Mouse (Mus musculus): ENCODE results near the gene Rcn2. TPM values are rescaled to one million over a fixed set of nuclear protein-coding genes. Genes with fewer than 3 reads are reported as not detected.

Gene Rcn2
- polyA plus RNA-seq, 1 experiment = 0.66 TPM

- TF ChIP-seq TAL1 (IDR thresholded peaks at IDR 0.05; ENCODE audit: low read length) (no peak), GATA1 (IDR thresholded peaks at IDR 0.05; ENCODE audit: low read length) (no peak)
- no peaks in the 10 kb centered on the region for H3K36me3 ChIP-seq (ENCODE audit: control insufficient read depth)
- no peaks in the 10 kb centered on the region for H3K4me1 ChIP-seq (ENCODE audit: control insufficient read depth)
- H3K4me3 ChIP-seq (replicated peaks) = no peak overlapping the region
- no peaks in the 10 kb centered on the region for H3K9me3 ChIP-seq (ENCODE audit: control insufficient read depth, low read length)
- H3K27me3 ChIP-seq (ENCODE audit: control insufficient read depth) = no peaks in the 10 kb centered on the region
Observed at GRCm38 (mm10) chr9:56086524-56086923, 44.9 kb downstream of the Rcn2 start.

GRCm38 (mm10) chr9:56089778-56090520 is 48.3 kb downstream of the Rcn2 start, which contains the start of gene Pstpip1:
Pstpip1 (plus strand) TSS chr9:56089962.
- no peak for TF ChIP-seq TAL1 (IDR thresholded peaks at IDR 0.05; ENCODE audit: low read length)
- TF ChIP-seq GATA1 (IDR thresholded peaks at IDR 0.05; ENCODE audit: low read length) = no peak
- Histone ChIP-seq H3K4me3 (replicated peaks) (no peak within 1 kb of the TSS), H3K36me3 (ENCODE audit: control insufficient read depth) (no peaks in the 10 kb centered on the region), H3K27me3 (ENCODE audit: control insufficient read depth) (no peaks in the 10 kb centered on the region), H3K4me1 (ENCODE audit: control insufficient read depth) (no peaks in the 10 kb centered on the region), H3K9me3 (ENCODE audit: control insufficient read depth, low read length) (no peaks in the 10 kb centered on the region)

- Histone ChIP-seq H3K4me3 (replicated peaks) (no peak overlapping the region), H3K36me3 (ENCODE audit: control insufficient read depth) (no peaks in the 10 kb centered on the region), H3K27me3 (ENCODE audit: control insufficient read depth) (no peaks in the 10 kb centered on the region), H3K4me1 (ENCODE audit: control insufficient read depth) (no peaks in the 10 kb centered on the region), H3K9me3 (ENCODE audit: control insufficient read depth, low read length) (no peaks in the 10 kb centered on the region)
- TF ChIP-seq TAL1 (IDR thresholded peaks at IDR 0.05; ENCODE audit: low read length) = no peak
- no peak for TF ChIP-seq GATA1 (IDR thresholded peaks at IDR 0.05; ENCODE audit: low read length)
Observed at GRCm38 (mm10) chr9:56090546-56091225, 49.0 kb downstream of the Rcn2 start.

GRCm38 (mm10) chr9:56092102-56092501 is 50.5 kb downstream of the Rcn2 start:
- Histone ChIP-seq H3K4me1 (ENCODE audit: control insufficient read depth) (no peaks in the 10 kb centered on the region), H3K27me3 (ENCODE audit: control insufficient read depth) (no peaks in the 10 kb centered on the region), H3K36me3 (ENCODE audit: control insufficient read depth) (no peaks in the 10 kb centered on the region), H3K9me3 (ENCODE audit: control insufficient read depth, low read length) (no peaks in the 10 kb centered on the region), H3K4me3 (replicated peaks) (no peak overlapping the region)
- TF ChIP-seq TAL1 (IDR thresholded peaks at IDR 0.05; ENCODE audit: low read length) = no peak
- TF ChIP-seq GATA1 (IDR thresholded peaks at IDR 0.05; ENCODE audit: low read length) = no peak

GRCm38 (mm10) chr9:56097584-56098298 is 56.1 kb downstream of the Rcn2 start:
- H3K4me3 ChIP-seq (replicated peaks) = no peak overlapping the region
- TF ChIP-seq TAL1 (IDR thresholded peaks at IDR 0.05; ENCODE audit: low read length) = no peak
- no peaks in the 10 kb centered on the region for H3K36me3 ChIP-seq (ENCODE audit: control insufficient read depth)
- no peaks in the 10 kb centered on the region for H3K27me3 ChIP-seq (ENCODE audit: control insufficient read depth)
- no peaks in the 10 kb centered on the region for H3K4me1 ChIP-seq (ENCODE audit: control insufficient read depth)
- H3K9me3 ChIP-seq (ENCODE audit: control insufficient read depth, low read length) = no peaks in the 10 kb centered on the region

- no peaks in the 10 kb centered on the region for H3K36me3 ChIP-seq (ENCODE audit: control insufficient read depth)
- H3K4me3 ChIP-seq (replicated peaks) = no peak overlapping the region
- H3K4me1 ChIP-seq (ENCODE audit: control insufficient read depth) = no peaks in the 10 kb centered on the region
- H3K9me3 ChIP-seq (ENCODE audit: control insufficient read depth, low read length) = no peaks in the 10 kb centered on the region
- H3K27me3 ChIP-seq (ENCODE audit: control insufficient read depth) = no peaks in the 10 kb centered on the region
- TF ChIP-seq GATA1 (IDR thresholded peaks at IDR 0.05; ENCODE audit: low read length) (no peak), TAL1 (IDR thresholded peaks at IDR 0.05; ENCODE audit: low read length) (no peak)
Observed at GRCm38 (mm10) chr9:56100041-56100522, 58.4 kb downstream of the Rcn2 start.

- H3K36me3 ChIP-seq (ENCODE audit: control insufficient read depth) = no peaks in the 10 kb centered on the region
- no peaks in the 10 kb centered on the region for H3K4me1 ChIP-seq (ENCODE audit: control insufficient read depth)
- no peak overlapping the region for H3K4me3 ChIP-seq (replicated peaks)
- no peaks in the 10 kb centered on the region for H3K9me3 ChIP-seq (ENCODE audit: control insufficient read depth, low read length)
- H3K27me3 ChIP-seq (ENCODE audit: control insufficient read depth) = no peaks in the 10 kb centered on the region
- TF ChIP-seq GATA1 (IDR thresholded peaks at IDR 0.05; ENCODE audit: low read length) = no peak
- TF ChIP-seq TAL1 (IDR thresholded peaks at IDR 0.05; ENCODE audit: low read length) = no peak
Observed at GRCm38 (mm10) chr9:56101022-56101421, 59.4 kb downstream of the Rcn2 start.

GRCm38 (mm10) chr9:56104921-56105320 is 63.3 kb downstream of the Rcn2 start:
- no peaks in the 10 kb centered on the region for H3K27me3 ChIP-seq (ENCODE audit: control insufficient read depth)
- H3K4me1 ChIP-seq (ENCODE audit: control insufficient read depth) = no peaks in the 10 kb centered on the region
- no peak overlapping the region for H3K4me3 ChIP-seq (replicated peaks)
- no peaks in the 10 kb centered on the region for H3K36me3 ChIP-seq (ENCODE audit: control insufficient read depth)
- no peak for TF ChIP-seq TAL1 (IDR thresholded peaks at IDR 0.05; ENCODE audit: low read length)
- no peak for TF ChIP-seq GATA1 (IDR thresholded peaks at IDR 0.05; ENCODE audit: low read length)
- H3K9me3 ChIP-seq (ENCODE audit: control insufficient read depth, low read length) = no peaks in the 10 kb centered on the region

Measured in erythroblast, embryonic 14.5 days (primary cell).